In the genomic region with DNA sequence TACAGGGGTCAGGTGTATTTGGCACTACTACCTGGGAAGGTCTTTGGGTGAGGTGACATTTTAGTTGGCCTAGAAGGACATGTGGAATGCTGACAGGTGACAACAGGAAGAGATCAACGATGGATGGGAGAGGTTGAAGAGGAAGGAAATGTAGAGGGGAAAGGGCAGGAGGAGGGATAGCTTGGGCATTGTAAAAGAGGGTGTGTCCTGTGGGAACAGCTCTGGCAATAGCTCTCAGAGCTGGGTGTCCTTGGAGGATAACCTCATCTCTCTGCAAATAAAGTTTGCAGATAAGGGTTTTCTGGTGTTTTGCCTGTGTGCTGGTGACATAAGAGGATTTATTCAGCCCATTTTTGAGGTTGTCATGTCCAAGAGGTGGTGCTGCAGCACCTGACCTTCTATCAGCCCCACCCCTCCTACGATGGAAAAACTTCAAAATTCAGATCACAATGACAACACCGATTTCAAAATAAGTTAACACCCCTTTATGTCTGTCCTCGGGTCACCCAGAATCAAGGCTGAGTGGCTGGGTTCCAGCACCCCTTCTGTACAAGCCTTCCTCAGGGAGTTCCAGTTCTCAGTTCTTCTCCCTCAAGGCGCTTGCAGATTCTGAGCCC, we compare ENCODE assay signal across 18 mouse cellular contexts.
DNase-seq lines count a peak whose midpoint lies in the region; ATAC-seq and TF ChIP-seq lines count a peak whose summit lies in the region.
"Had no signal": no experiment of that assay in that cellular context is flagged by ENCODE, and none has a peak within 500 bp of the region (broad histone marks: within the 10 kb centered on the region; RNA-seq: fewer than 3 reads in every experiment).

No protein-coding gene starts in this region.

- H3K79me2 ChIP-seq in liver, adult 2 months (ENCODE audit: control insufficient read depth, insufficient read depth, low read length) = no peaks in the 10 kb centered on the region; the same call in none of the 2 replicates

- no peak overlapping the region for H3K9ac ChIP-seq in liver, adult 2 months (ENCODE audit: low read depth, low read length)
- H3K9ac ChIP-seq in liver, embryonic 11.5 days (ENCODE audit: low read depth, low read length) = no peak overlapping the region
- no peak overlapping the region for H3K9ac ChIP-seq in intestine, postnatal 0 days (ENCODE audit: low read depth, low read length)
- no peak overlapping the region for H3K9ac ChIP-seq in kidney, embryonic 16.5 days (replicated peaks; ENCODE audit: low read length)
- H3K9ac ChIP-seq: embryonic facial prominence, embryonic 12.5 days; forebrain, embryonic 12.5 days; hindbrain, embryonic 14.5 days had no signal

- ATAC-seq in liver, embryonic 11.5 days (replicated peaks; ENCODE audit: low FRiP score) = no peak
- ATAC-seq in intestine, postnatal 0 days = peak; percentile 62
- no peak for ATAC-seq in kidney, embryonic 16.5 days (ENCODE audit: low FRiP score, low TSS enrichment)
- ATAC-seq: forebrain, embryonic 16.5 days had no signal

- H3K9me3 ChIP-seq in liver, embryonic 11.5 days (ENCODE audit: control insufficient read depth, low read length) = no peaks in the 10 kb centered on the region
- no peaks in the 10 kb centered on the region for H3K9me3 ChIP-seq in intestine, postnatal 0 days (ENCODE audit: control insufficient read depth)
- no peaks in the 10 kb centered on the region for H3K9me3 ChIP-seq in kidney, embryonic 16.5 days (ENCODE audit: low read length)
- H3K9me3 ChIP-seq: embryonic facial prominence, embryonic 12.5 days; forebrain, embryonic 12.5 days; hindbrain, embryonic 10.5 days had no signal

- H3K4me2 ChIP-seq in liver, embryonic 11.5 days = no peak overlapping the region
- H3K4me2 ChIP-seq in intestine, postnatal 0 days (replicated peaks; ENCODE audit: low read depth) = no peak overlapping the region
- H3K4me2 ChIP-seq in kidney, embryonic 16.5 days (replicated peaks; ENCODE audit: low read depth, low read length) = no peak overlapping the region
- H3K4me2 ChIP-seq: embryonic facial prominence, embryonic 12.5 days; forebrain, embryonic 12.5 days; hindbrain, embryonic 14.5 days had no signal

- TF ChIP-seq POLR2A in liver, adult 2 months (IDR thresholded peaks at IDR 0.05; ENCODE audit: extremely low read depth, insufficient read depth, low read length) = no peak

- H3K27ac ChIP-seq in liver, adult 2 months (replicated peaks; ENCODE audit: insufficient read depth, low read depth, low read length) = no peak overlapping the region
- H3K27ac ChIP-seq in liver, embryonic 11.5 days (ENCODE audit: low read depth, low read length) = no peak overlapping the region
- H3K27ac ChIP-seq in intestine, postnatal 0 days (ENCODE audit: low read depth, low read length) = 0 out of 2 replicates have a peak overlapping the region, but pooled peaks have one; percentile 1
- H3K27ac ChIP-seq in kidney, embryonic 16.5 days (ENCODE audit: low read length) = no peak overlapping the region
- H3K27ac ChIP-seq: embryonic facial prominence, embryonic 12.5 days; forebrain, embryonic 12.5 days; hindbrain, embryonic 10.5 days; hindbrain, embryonic 14.5 days had no signal

- no peak overlapping the region for H3K4me3 ChIP-seq in liver, adult 2 months (ENCODE audit: insufficient read depth, low read depth, low read length)
- no peak overlapping the region for H3K4me3 ChIP-seq in liver, embryonic 11.5 days (ENCODE audit: low read depth, low read length)
- H3K4me3 ChIP-seq in intestine, postnatal 0 days (ENCODE audit: low read depth, low read length) = no peak overlapping the region
- no peak overlapping the region for H3K4me3 ChIP-seq in kidney, embryonic 16.5 days (ENCODE audit: low read length)
- H3K4me3 ChIP-seq: embryonic facial prominence, embryonic 12.5 days; forebrain, embryonic 12.5 days had no signal

- no peak for TF ChIP-seq CTCF in liver, adult 2 months (IDR thresholded peaks at IDR 0.05; ENCODE audit: low read depth, low read length)
- TF ChIP-seq CTCF in intestine, postnatal 0 days (IDR thresholded peaks at IDR 0.05; ENCODE audit: low read depth) = no peak

- H3K27me3 ChIP-seq in liver, adult 2 months (ENCODE audit: control insufficient read depth, insufficient read depth, low read length) = peaks cover 7% of the 10 kb centered on the region
- H3K27me3 ChIP-seq in liver, embryonic 11.5 days (replicated peaks; ENCODE audit: control insufficient read depth, insufficient read depth, low read length) = peaks cover 35% of the 10 kb centered on the region
- H3K27me3 ChIP-seq in intestine, postnatal 0 days (replicated peaks; ENCODE audit: control insufficient read depth, insufficient read depth, low read length) = no peaks in the 10 kb centered on the region
- no peaks in the 10 kb centered on the region for H3K27me3 ChIP-seq in kidney, embryonic 16.5 days (ENCODE audit: insufficient read depth, low read length)
- H3K27me3 ChIP-seq: embryonic facial prominence, embryonic 12.5 days; forebrain, embryonic 12.5 days had no signal

- 44% methylated on average over 5 of the region's 5 CpGs for WGBS in liver, adult 2 months
- 72% methylated on average over 5 of the region's 5 CpGs for WGBS in liver, embryonic 11.5 days
- WGBS in intestine, postnatal 0 days = 49% methylated on average over 5 of the region's 5 CpGs
- WGBS in kidney, embryonic 16.5 days = 79% methylated on average over 5 of the region's 5 CpGs

- no peaks in the 10 kb centered on the region for H3K36me3 ChIP-seq in liver, adult 2 months (ENCODE audit: control insufficient read depth, insufficient read depth, low read length)
- H3K36me3 ChIP-seq in liver, embryonic 11.5 days (ENCODE audit: control insufficient read depth, insufficient read depth, low read length) = no peaks in the 10 kb centered on the region
- H3K36me3 ChIP-seq in intestine, postnatal 0 days (ENCODE audit: control insufficient read depth, insufficient read depth) = no peaks in the 10 kb centered on the region
- no peaks in the 10 kb centered on the region for H3K36me3 ChIP-seq in kidney, embryonic 16.5 days (ENCODE audit: insufficient read depth, low read length)
- H3K36me3 ChIP-seq: embryonic facial prominence, embryonic 12.5 days; forebrain, embryonic 12.5 days; hindbrain, embryonic 10.5 days had no signal

- H3K4me1 ChIP-seq in liver, adult 2 months (ENCODE audit: control insufficient read depth, insufficient read depth, low read length) = peaks cover 2% of the 10 kb centered on the region; the same call in 1 of the 2 replicates
- peaks cover 18% of the 10 kb centered on the region for H3K4me1 ChIP-seq in liver, embryonic 11.5 days (replicated peaks; ENCODE audit: control insufficient read depth, insufficient read depth, low read length)
- H3K4me1 ChIP-seq in intestine, postnatal 0 days (replicated peaks; ENCODE audit: control insufficient read depth, insufficient read depth, low read length) = peaks cover 13% of the 10 kb centered on the region
- H3K4me1 ChIP-seq in kidney, embryonic 16.5 days (ENCODE audit: insufficient read depth, low read length) = peaks cover 38% of the 10 kb centered on the region

- DNase-seq in adrenal gland, adult (ENCODE audit: inconsistent age in 2 of 2, low spot score in 1 of 2) = peak; percentile 50 to 87
- no peak for DNase-seq in adrenal gland, adult 18-20 months (ENCODE audit: low spot score in 2 of 2)
- peak; percentile 46 for DNase-seq in liver, adult 2 months (ENCODE audit: extremely low read depth, low read depth, low spot score)
- no peak for DNase-seq in liver, embryonic 11.5 days (ENCODE audit: low spot score)
- no peak for DNase-seq in lung, postnatal 4 days
- DNase-seq: cerebellum, adult 11-12 months; cerebellum, adult 9-10 months; cerebellum, postnatal 25 days; gastrocnemius, postnatal 10 days; heart, adult 18-20 months; kidney, adult 11 months had no signal

Comparison
In these comparisons a context has a peak if more than half of its experiments do, and no peak if none do; other contexts are left out.
1. DNase-seq: peak in adrenal gland, adult (2 of 2) and liver, adult 2 months (single experiment); none in adrenal gland, adult 18-20 months (0 of 2), liver, embryonic 11.5 days (single experiment) and lung, postnatal 4 days (0 of 2).